Mouse (Mus musculus): ENCODE results near the gene Hpn.
A peak's percentile ranks its signal among the peaks of the same experiment; 100 is the strongest.

DNA sequence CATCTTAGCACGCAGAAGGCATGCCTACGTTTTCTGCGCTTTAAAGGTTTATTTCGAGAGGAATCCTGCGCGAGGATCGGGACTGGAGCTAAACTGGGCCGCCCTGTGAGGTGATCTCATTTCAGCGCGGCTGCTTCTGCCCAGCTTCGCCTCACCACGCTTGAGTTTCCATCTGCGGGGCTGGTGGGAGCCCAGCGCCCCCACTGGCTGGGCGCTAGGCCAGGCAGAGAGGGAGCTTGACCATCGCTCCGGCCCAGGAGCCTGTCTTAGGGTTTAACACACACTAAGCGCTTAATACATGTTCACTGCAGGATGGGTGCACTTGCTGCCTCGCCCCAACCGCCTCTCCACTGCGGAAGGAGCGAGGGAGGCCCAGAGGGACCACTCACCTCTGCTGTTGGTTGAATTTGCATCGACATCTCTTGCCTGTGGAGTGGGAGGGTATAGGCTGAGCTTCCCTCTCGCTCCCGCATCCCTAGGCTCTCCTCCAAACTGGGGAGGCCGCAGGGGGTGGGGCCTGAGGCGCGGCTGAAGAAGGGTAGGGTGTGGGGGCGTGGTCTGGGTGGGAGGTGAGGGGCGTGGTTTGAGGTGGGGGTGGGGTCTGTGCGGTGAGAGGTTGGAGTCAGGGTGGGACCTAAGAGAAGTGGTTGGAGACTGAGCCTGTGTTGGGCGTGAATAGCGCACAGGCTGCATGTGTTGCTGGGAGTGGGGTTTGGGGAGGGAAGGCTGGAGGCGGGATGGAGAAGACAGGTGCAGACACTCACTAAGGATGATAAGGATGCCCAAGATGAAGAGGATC, 62.3 kb downstream of the Hpn start:
- TF ChIP-seq POLR2A (IDR thresholded peaks at IDR 0.05; ENCODE audit: borderline replicate concordance, insufficient read depth, low read length) (no peak), CTCF (IDR thresholded peaks at IDR 0.05; ENCODE audit: borderline replicate concordance, insufficient read depth, low read depth, low read length) (0 out of 2 replicates have a peak, but pooled peaks have one; percentile 7)
